Mouse (Mus musculus): ENCODE data around the gene Cuedc2. TPM values are rescaled to one million over a fixed set of nuclear protein-coding genes. Genes with fewer than 3 reads are reported as not detected.

The Cuedc2 gene
- polyA plus RNA-seq, 1 experiment from 2014 or later = 183 TPM

DNA sequence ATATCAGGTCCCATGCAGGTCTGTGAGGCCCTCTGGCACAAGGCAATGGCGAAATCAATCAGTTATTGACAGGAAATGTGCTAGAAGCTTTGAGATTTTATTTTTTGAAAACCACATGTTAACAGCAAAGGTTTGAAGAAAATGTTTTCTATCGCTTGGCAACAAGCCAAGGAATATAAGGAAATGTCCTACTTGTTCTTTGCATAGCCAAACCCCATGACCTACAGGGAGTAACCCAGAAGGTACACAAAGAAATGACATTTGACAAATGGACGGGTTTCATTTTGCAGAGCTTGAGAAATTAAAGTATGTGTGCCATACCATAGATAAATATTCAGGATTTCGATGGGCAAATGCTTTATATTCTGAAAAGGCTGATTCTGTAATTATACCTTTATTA lies 41.6 kb downstream of the Cuedc2 start:
- DNase-seq (ENCODE audit: low spot score) (no peak), ATAC-seq (replicated peaks; ENCODE audit: insufficient number of reproducible peaks, low FRiP score, low TSS enrichment, low read depth) (no peak)
- Histone ChIP-seq H3K9ac (replicated peaks; ENCODE audit: low read length) (no peak overlapping the region), H3K4me2 (ENCODE audit: low read depth, low read length) (no peak overlapping the region), H3K36me3 (replicated peaks; ENCODE audit: control insufficient read depth, insufficient read depth, low read depth, low read length) (no peaks in the 10 kb centered on the region), H3K4me3 (ENCODE audit: low read depth, low read length) (no peak overlapping the region), H3K27me3 (ENCODE audit: control insufficient read depth, insufficient read depth, low read length) (0 out of 2 replicates have a peak, but pooled peaks cover 2% of the 10 kb centered on the region), H3K4me1 (ENCODE audit: control insufficient read depth, insufficient read depth, low read length) (no peaks in the 10 kb centered on the region), H3K9me3 (replicated peaks; ENCODE audit: control insufficient read depth, low read length) (no peaks in the 10 kb centered on the region), H3K27ac (replicated peaks; ENCODE audit: low read depth, low read length) (no peak overlapping the region)
- WGBS = 74% methylated on average over 4 of the region's 4 CpGs

DNA sequence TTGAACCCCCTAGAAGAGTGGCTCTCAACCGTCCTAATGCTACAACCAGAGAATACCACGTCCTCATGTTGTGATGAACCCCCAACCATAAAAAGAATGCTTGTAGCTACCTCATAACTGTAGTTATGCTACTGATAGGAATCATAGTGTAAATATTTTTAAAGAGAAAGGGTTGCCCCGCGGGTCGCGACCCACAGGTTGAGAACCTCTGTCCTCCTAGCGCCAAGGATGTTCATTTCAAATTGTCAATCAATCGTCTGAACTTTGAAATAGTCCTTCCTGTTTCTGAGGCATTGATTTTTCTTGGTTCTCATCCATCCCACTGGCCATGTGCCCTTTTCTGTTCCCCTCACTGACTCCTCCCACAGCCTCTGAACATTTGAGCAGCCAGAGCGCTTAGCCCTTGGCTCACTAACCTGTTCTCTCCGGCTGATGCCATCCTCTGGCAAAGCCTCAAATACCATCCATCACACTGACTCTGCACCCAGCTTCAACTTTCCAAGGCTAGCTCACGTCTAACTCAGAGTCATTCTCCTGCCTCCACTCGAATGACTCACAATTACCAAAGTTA lies 47.9 kb downstream of the Cuedc2 start:
- Histone ChIP-seq H3K9me3 (replicated peaks; ENCODE audit: control insufficient read depth, low read length) (no peaks in the 10 kb centered on the region), H3K36me3 (replicated peaks; ENCODE audit: control insufficient read depth, insufficient read depth, low read depth, low read length) (no peaks in the 10 kb centered on the region), H3K27me3 (ENCODE audit: control insufficient read depth, insufficient read depth, low read length) (no peaks in the 10 kb centered on the region), H3K4me1 (ENCODE audit: control insufficient read depth, insufficient read depth, low read length) (no peaks in the 10 kb centered on the region), H3K4me3 (ENCODE audit: low read depth, low read length) (no peak overlapping the region), H3K4me2 (ENCODE audit: low read depth, low read length) (no peak overlapping the region), H3K9ac (replicated peaks; ENCODE audit: low read length) (no peak overlapping the region), H3K27ac (replicated peaks; ENCODE audit: low read depth, low read length) (no peak overlapping the region)
- DNase-seq (ENCODE audit: low spot score) (no peak), ATAC-seq (replicated peaks; ENCODE audit: insufficient number of reproducible peaks, low FRiP score, low TSS enrichment, low read depth) (no peak)
- WGBS = 71% methylated on average over 12 of the region's 12 CpGs

DNA sequence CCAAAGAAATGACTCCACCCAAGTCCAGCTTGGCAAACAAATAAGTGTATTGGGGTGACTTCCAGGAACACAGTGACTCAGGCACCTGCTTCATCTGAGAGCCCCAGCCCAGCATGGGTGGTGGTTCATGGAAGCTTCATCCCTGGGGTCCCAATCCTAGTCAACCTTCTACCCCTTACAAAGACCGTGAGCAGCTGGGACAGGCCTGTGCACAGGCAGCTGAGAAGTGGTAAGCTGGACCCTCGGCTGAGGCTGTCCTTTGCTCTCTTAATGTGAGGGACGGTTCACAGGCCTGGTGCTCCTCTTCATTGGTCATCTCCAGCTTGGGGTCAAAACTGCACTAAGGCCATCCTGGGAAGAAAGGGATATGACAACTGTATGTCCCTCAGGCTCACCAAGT lies 50.9 kb downstream of the Cuedc2 start:
- WGBS = 83% methylated on average over 3 of the region's 3 CpGs
- Histone ChIP-seq H3K4me2 (ENCODE audit: low read depth, low read length) (no peak overlapping the region), H3K4me1 (ENCODE audit: control insufficient read depth, insufficient read depth, low read length) (no peaks in the 10 kb centered on the region), H3K27ac (replicated peaks; ENCODE audit: low read depth, low read length) (no peak overlapping the region), H3K9ac (replicated peaks; ENCODE audit: low read length) (no peak overlapping the region), H3K4me3 (ENCODE audit: low read depth, low read length) (no peak overlapping the region), H3K9me3 (replicated peaks; ENCODE audit: control insufficient read depth, low read length) (no peaks in the 10 kb centered on the region), H3K27me3 (ENCODE audit: control insufficient read depth, insufficient read depth, low read length) (no peaks in the 10 kb centered on the region), H3K36me3 (replicated peaks; ENCODE audit: control insufficient read depth, insufficient read depth, low read depth, low read length) (peaks cover 5% of the 10 kb centered on the region)
- DNase-seq (ENCODE audit: low spot score) (no peak), ATAC-seq (replicated peaks; ENCODE audit: insufficient number of reproducible peaks, low FRiP score, low TSS enrichment, low read depth) (no peak)

GRCm38 (mm10) chr19:46286926-46287325 lies 51.6 kb downstream of the Cuedc2 start:
- no peak overlapping the region for H3K27ac ChIP-seq (replicated peaks; ENCODE audit: low read depth, low read length)
- H3K9me3 ChIP-seq (replicated peaks; ENCODE audit: control insufficient read depth, low read length) = no peaks in the 10 kb centered on the region
- ATAC-seq (replicated peaks; ENCODE audit: insufficient number of reproducible peaks, low FRiP score, low TSS enrichment, low read depth) (no peak), DNase-seq (ENCODE audit: low spot score) (no peak)
- H3K27me3 ChIP-seq (ENCODE audit: control insufficient read depth, insufficient read depth, low read length) = no peaks in the 10 kb centered on the region
- H3K9ac ChIP-seq (replicated peaks; ENCODE audit: low read length) = no peak overlapping the region
- no peaks in the 10 kb centered on the region for H3K4me1 ChIP-seq (ENCODE audit: control insufficient read depth, insufficient read depth, low read length)
- WGBS = 91% methylated on average over 3 of the region's 3 CpGs
- H3K36me3 ChIP-seq (replicated peaks; ENCODE audit: control insufficient read depth, insufficient read depth, low read depth, low read length) = peaks cover 11% of the 10 kb centered on the region
- no peak overlapping the region for H3K4me2 ChIP-seq (ENCODE audit: low read depth, low read length)
- no peak overlapping the region for H3K4me3 ChIP-seq (ENCODE audit: low read depth, low read length)

DNA sequence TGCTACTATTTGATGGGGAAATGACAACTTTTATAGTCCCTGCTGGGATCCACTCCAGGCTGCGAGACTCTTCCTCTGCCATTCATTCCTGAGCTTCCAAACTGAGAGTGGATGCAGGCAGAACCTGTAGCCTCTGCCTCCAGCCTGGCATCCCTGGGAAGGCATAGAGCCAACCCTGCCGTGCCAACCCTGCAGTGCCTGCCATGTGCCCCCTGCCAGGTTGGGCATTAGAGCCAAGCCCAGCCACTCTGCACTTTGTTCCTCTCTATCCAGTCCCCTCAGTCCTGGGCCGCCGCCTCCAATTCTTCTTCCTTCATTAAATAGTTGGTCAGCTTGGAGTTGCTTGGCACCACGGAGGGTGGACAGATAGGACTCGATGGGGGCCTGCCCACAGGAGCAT lies 52.5 kb downstream of the Cuedc2 start:
- peaks cover 11% of the 10 kb centered on the region for H3K36me3 ChIP-seq (replicated peaks; ENCODE audit: control insufficient read depth, insufficient read depth, low read depth, low read length)
- ATAC-seq (replicated peaks; ENCODE audit: insufficient number of reproducible peaks, low FRiP score, low TSS enrichment, low read depth) (no peak), DNase-seq (ENCODE audit: low spot score) (no peak)
- no peak overlapping the region for H3K27ac ChIP-seq (replicated peaks; ENCODE audit: low read depth, low read length)
- H3K9ac ChIP-seq (replicated peaks; ENCODE audit: low read length) = no peak overlapping the region
- H3K4me3 ChIP-seq (ENCODE audit: low read depth, low read length) = no peak overlapping the region
- H3K4me2 ChIP-seq (ENCODE audit: low read depth, low read length) = no peak overlapping the region
- no peaks in the 10 kb centered on the region for H3K4me1 ChIP-seq (ENCODE audit: control insufficient read depth, insufficient read depth, low read length)
- no peaks in the 10 kb centered on the region for H3K27me3 ChIP-seq (ENCODE audit: control insufficient read depth, insufficient read depth, low read length)
- WGBS = 90% methylated on average over 6 of the region's 6 CpGs
- no peaks in the 10 kb centered on the region for H3K9me3 ChIP-seq (replicated peaks; ENCODE audit: control insufficient read depth, low read length)

GRCm38 (mm10) chr19:46285631-46286030 lies 52.9 kb downstream of the Cuedc2 start:
- no peaks in the 10 kb centered on the region for H3K27me3 ChIP-seq (ENCODE audit: control insufficient read depth, insufficient read depth, low read length)
- H3K4me3 ChIP-seq (ENCODE audit: low read depth, low read length) = no peak overlapping the region
- no peak overlapping the region for H3K4me2 ChIP-seq (ENCODE audit: low read depth, low read length)
- DNase-seq (ENCODE audit: low spot score) (no peak), ATAC-seq (replicated peaks; ENCODE audit: insufficient number of reproducible peaks, low FRiP score, low TSS enrichment, low read depth) (no peak)
- no peak overlapping the region for H3K9ac ChIP-seq (replicated peaks; ENCODE audit: low read length)
- H3K9me3 ChIP-seq (replicated peaks; ENCODE audit: control insufficient read depth, low read length) = no peaks in the 10 kb centered on the region
- WGBS = 83% methylated on average over 7 of the region's 7 CpGs
- no peaks in the 10 kb centered on the region for H3K4me1 ChIP-seq (ENCODE audit: control insufficient read depth, insufficient read depth, low read length)
- peaks cover 13% of the 10 kb centered on the region for H3K36me3 ChIP-seq (replicated peaks; ENCODE audit: control insufficient read depth, insufficient read depth, low read depth, low read length)
- H3K27ac ChIP-seq (replicated peaks; ENCODE audit: low read depth, low read length) = no peak overlapping the region

DNA sequence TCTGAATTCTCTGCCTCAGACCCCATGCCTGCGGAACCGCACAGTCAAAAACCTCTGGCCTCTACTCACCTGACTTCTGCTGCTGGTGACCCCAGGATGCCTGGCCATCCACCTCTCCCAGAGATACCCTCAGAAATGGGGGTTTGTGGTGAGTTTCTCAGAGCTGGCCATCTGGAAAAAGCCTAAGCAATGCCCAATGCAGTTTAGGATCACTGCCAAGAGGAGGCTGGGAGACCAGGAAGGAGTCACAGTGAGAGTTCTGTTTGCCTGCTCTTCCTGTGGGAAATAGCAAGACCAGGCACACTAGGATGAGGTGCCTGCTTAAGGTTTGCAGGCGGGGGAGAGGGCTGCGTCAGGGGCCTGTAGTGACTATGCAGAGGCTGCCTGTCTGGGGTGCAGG lies 53.8 kb downstream of the Cuedc2 start:
- DNase-seq (ENCODE audit: low spot score) = no peak
- no peak overlapping the region for H3K4me2 ChIP-seq (ENCODE audit: low read depth, low read length)
- H3K36me3 ChIP-seq (replicated peaks; ENCODE audit: control insufficient read depth, insufficient read depth, low read depth, low read length) = peaks cover 13% of the 10 kb centered on the region
- ATAC-seq (replicated peaks; ENCODE audit: insufficient number of reproducible peaks, low FRiP score, low TSS enrichment, low read depth) = no peak
- no peak overlapping the region for H3K4me3 ChIP-seq (ENCODE audit: low read depth, low read length)
- no peaks in the 10 kb centered on the region for H3K9me3 ChIP-seq (replicated peaks; ENCODE audit: control insufficient read depth, low read length)
- no peak overlapping the region for H3K27ac ChIP-seq (replicated peaks; ENCODE audit: low read depth, low read length)
- WGBS = 88% methylated on average over 4 of the region's 4 CpGs
- no peak overlapping the region for H3K9ac ChIP-seq (replicated peaks; ENCODE audit: low read length)
- H3K27me3 ChIP-seq (ENCODE audit: control insufficient read depth, insufficient read depth, low read length) = no peaks in the 10 kb centered on the region
- H3K4me1 ChIP-seq (ENCODE audit: control insufficient read depth, insufficient read depth, low read length) = no peaks in the 10 kb centered on the region

DNA sequence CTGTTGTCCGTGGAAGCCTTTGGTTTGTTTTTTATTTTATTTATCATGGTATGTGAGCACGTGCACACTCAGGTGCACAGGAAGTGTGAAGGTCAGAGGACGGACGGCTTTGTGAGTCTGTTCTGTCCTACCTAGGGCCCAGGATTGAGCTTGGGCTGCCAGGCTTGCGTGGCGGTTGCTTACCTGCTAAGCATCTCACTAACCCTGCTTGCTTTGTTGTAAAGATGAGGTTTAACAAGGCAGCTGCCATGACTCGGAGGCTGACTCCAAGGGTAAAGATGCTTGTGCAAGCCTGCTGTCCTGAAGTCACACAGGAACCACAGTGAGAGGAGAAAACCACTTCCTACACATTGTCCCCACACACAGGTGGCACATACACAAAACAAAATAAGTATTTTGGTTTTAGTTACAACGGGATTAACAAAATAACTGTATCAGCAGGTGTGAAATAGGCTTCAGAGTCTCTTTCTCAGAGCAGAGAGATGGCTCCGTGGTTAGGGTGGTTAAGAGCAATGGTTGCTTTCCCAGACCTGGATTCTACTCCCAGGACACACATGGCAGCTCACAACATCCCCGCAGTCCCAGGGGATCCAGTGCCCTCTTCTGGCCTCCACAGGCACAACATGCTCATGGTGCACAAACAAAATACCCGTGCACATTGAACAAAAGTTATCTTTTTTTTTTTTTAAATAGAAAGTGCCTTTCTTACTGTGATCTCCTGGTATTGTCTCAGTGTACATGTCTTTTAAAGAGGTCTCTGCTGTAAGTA lies 56.2 kb downstream of the Cuedc2 start:
- H3K4me2 ChIP-seq (ENCODE audit: low read depth, low read length) = no peak overlapping the region
- H3K9me3 ChIP-seq (replicated peaks; ENCODE audit: control insufficient read depth, low read length) = no peaks in the 10 kb centered on the region
- H3K4me3 ChIP-seq (ENCODE audit: low read depth, low read length) = no peak overlapping the region
- ATAC-seq (replicated peaks; ENCODE audit: insufficient number of reproducible peaks, low FRiP score, low TSS enrichment, low read depth) (no peak), DNase-seq (ENCODE audit: low spot score) (no peak)
- H3K27me3 ChIP-seq (ENCODE audit: control insufficient read depth, insufficient read depth, low read length) = no peaks in the 10 kb centered on the region
- no peaks in the 10 kb centered on the region for H3K4me1 ChIP-seq (ENCODE audit: control insufficient read depth, insufficient read depth, low read length)
- H3K9ac ChIP-seq (replicated peaks; ENCODE audit: low read length) = no peak overlapping the region
- peaks cover 13% of the 10 kb centered on the region for H3K36me3 ChIP-seq (replicated peaks; ENCODE audit: control insufficient read depth, insufficient read depth, low read depth, low read length)
- H3K27ac ChIP-seq (replicated peaks; ENCODE audit: low read depth, low read length) = no peak overlapping the region
- 91% methylated on average over 11 of the region's 11 CpGs for WGBS

Measured in embryonic facial prominence, embryonic 11.5 days (tissue).